Mouse (Mus musculus) spleen, adult 2 months (tissue): ENCODE measurements around the gene Copa. TPM values are rescaled to one million over a fixed set of nuclear protein-coding genes. Genes with fewer than 3 reads are reported as not detected.

ENCODE experiments used
- DNase-seq, 2 experiments: peaks; one replicate each; pipeline versions ENCODE4 v3.0.0 to v3.0.0-alpha.2; 2012 to 2021; ENCODE audit warnings: low spot score in 2 of 2, low read depth in 1 of 2
- H3K27ac ChIP-seq: fragments of 200-500 bp; 2 replicates; pipeline ENCODE4 v1.5.1; 2012; ENCODE audit warnings: low read length, inconsistent platforms; ENCODE audit not compliant: insufficient read depth
- H3K27me3 ChIP-seq: fragments of 200-500 bp; 2 replicates; pipeline ENCODE4 v1.6.1; 2012; ENCODE audit warnings: mild to moderate bottlenecking, moderate library complexity, low read length, inconsistent platforms; ENCODE audit not compliant: control insufficient read depth, insufficient read depth
- H3K36me3 ChIP-seq: fragments of 200-500 bp; 2 replicates; pipeline ENCODE4 v1.6.1; 2012; ENCODE audit warnings: mild to moderate bottlenecking, low read length, inconsistent platforms; ENCODE audit not compliant: control insufficient read depth, insufficient read depth
- H3K4me1 ChIP-seq: fragments of 200-500 bp; 2 replicates; pipeline ENCODE4 v1.6.1; 2011; ENCODE audit warnings: inconsistent platforms; ENCODE audit not compliant: control insufficient read depth, insufficient read depth, insufficient read length
- H3K4me3 ChIP-seq: fragments of 200-500 bp; 2 replicates; pipeline ENCODE4 v1.5.1; 2011; ENCODE audit warnings: mild to moderate bottlenecking, inconsistent platforms; ENCODE audit not compliant: insufficient read depth, insufficient read length; ENCODE audit errors: extremely low read depth
- CTCF ChIP-seq: fragments of 200-500 bp; IDR thresholded peaks from 2 replicates; pipeline ENCODE4 v1.5.1; 2011; ENCODE audit warnings: mild to moderate bottlenecking, inconsistent platforms; ENCODE audit not compliant: insufficient read depth, insufficient read length, insufficient replicate concordance; ENCODE audit errors: extremely low read depth
- POLR2A ChIP-seq: fragments of 200-500 bp; IDR thresholded peaks from 2 replicates; pipeline ENCODE4 v1.6.1; 2011; ENCODE audit warnings: low read depth, low read length, inconsistent platforms
- WGBS: fragments of 180-500 bp; shearing (Covaris S2); methylation state at CpG from one replicate; pipeline ENCODE4 v1.1.7; 2018; 5-methylcytosine and 5-hydroxymethylcytosine counted together
- polyA plus RNA-seq: library from polyadenylated mRNA; depleted of rRNA; stranded (reverse); fragments of >200 nt; gene quantifications from 2 replicates; pipeline ENCODE4 v1.2.3, GENCODE M21; 2012

Gene Copa
- polyA plus RNA-seq, 1 experiment: 31.7 TPM

DNA sequence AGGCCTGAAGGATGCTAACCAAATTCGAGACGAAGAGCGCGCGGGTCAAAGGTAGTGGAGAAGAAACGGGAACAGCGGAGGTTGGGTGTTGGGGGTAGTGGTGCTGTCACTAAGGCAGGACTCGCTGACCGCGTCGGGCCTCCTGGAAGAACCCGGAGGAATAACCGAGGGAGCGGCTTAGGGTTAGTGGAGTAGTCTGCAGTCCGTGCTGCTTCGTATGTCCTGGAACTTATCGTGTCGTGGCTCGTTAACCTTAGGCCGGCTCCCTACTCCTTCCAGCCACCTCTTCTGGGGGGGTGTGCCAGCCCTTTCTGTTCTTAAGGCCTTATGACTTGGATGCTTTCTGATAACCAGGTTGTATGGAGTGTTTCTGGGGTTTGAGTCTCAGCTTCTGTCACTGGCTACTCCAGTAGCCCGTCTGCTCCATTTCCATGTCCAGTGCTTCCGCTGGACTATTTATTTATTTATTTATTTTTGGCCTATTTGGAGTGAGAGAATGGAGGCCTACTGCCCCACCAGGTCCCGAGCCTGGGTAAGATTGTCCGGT is 643 bp downstream of the Copa start:
- 1% methylated on average over 24 of the region's 24 CpGs for WGBS
- Histone ChIP-seq H3K36me3 (peaks cover 6% of the 10 kb centered on the region), H3K27me3 (no peaks in the 10 kb centered on the region), H3K4me1 (peaks cover 10% of the 10 kb centered on the region), H3K27ac (peak overlapping the region; percentile 77), H3K4me3 (peak overlapping the region; percentile 97)
- TF ChIP-seq CTCF (no peak), POLR2A (no peak)
- DNase-seq: no peak

DNA sequence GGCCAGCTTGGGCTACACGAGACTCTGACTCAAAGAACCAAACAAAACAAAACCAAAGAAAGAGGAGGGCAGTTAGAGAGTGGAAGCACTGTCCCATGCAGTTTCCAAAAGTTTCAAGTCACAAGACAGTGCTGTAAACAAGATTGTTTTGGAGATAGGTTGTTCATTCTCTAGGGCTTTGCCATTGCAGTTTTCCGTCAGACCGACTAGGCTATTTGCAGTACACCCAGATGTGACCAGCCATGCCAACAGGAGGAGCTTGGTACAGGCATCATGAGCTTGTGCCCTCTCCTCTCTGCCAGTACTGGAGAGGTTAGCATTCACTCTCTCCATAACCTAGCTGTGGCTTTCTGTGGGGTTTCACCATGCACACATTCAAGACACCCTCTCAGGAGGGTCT is 11.2 kb downstream of the Copa start:
- no peaks in the 10 kb centered on the region for H3K4me1 ChIP-seq
- no peak overlapping the region for H3K27ac ChIP-seq
- peaks cover 39% of the 10 kb centered on the region for H3K36me3 ChIP-seq
- H3K4me3 ChIP-seq: no peak overlapping the region
- H3K27me3 ChIP-seq: no peaks in the 10 kb centered on the region
- no peak for DNase-seq
- no peak for TF ChIP-seq CTCF
- no peak for TF ChIP-seq POLR2A
- WGBS: 80% methylated on average over 3 of the region's 3 CpGs

DNA sequence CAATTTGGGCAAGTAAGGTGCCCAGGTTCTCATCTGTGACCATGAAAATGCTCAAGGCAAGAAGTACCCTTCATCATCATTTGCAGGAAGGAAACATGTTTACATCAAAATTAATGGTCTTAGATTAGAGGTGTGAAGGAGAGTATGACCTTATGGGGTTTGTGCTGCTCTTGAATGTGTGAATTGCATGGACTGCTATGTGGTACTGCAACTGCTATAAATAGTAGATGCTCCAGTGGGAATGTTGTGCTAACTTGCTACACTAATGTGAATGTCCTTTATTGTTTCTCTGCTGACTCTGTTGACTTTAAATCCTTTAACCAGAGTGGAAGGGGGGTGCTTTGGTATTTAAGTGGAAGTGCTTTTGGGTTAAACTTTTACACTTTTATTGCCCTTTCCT is 12.0 kb downstream of the Copa start:
- Histone ChIP-seq H3K27me3 (no peaks in the 10 kb centered on the region), H3K27ac (no peak overlapping the region), H3K4me3 (no peak overlapping the region), H3K36me3 (peaks cover 38% of the 10 kb centered on the region), H3K4me1 (no peaks in the 10 kb centered on the region)
- TF ChIP-seq POLR2A (no peak), CTCF (no peak)
- no peak for DNase-seq

DNA sequence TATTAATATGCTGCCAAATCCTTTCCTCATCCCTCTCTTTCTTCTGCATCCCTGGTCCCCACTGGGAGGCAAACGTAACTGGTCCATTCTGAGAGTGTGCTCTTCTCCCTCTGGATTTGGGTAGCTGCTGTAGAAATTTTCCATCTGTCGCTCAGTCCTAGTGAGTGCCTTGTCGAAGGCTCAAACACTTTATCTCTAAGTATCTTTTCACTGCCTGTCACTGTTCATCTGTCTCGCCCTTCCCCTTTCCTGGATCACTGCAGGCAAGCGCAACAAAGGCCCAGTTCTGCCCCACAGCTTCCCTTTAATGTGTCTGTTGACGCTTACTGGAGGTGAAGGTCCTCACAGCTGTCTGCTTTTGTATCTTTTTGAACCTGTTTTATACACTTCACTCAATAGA is 12.9 kb downstream of the Copa start:
- TF ChIP-seq POLR2A: no peak
- no peak for TF ChIP-seq CTCF
- DNase-seq: no peak
- Histone ChIP-seq H3K27ac (no peak overlapping the region), H3K4me1 (no peaks in the 10 kb centered on the region), H3K27me3 (no peaks in the 10 kb centered on the region), H3K4me3 (no peak overlapping the region), H3K36me3 (peaks cover 37% of the 10 kb centered on the region)
- WGBS: 70% methylated on average over 6 of the region's 6 CpGs

DNA sequence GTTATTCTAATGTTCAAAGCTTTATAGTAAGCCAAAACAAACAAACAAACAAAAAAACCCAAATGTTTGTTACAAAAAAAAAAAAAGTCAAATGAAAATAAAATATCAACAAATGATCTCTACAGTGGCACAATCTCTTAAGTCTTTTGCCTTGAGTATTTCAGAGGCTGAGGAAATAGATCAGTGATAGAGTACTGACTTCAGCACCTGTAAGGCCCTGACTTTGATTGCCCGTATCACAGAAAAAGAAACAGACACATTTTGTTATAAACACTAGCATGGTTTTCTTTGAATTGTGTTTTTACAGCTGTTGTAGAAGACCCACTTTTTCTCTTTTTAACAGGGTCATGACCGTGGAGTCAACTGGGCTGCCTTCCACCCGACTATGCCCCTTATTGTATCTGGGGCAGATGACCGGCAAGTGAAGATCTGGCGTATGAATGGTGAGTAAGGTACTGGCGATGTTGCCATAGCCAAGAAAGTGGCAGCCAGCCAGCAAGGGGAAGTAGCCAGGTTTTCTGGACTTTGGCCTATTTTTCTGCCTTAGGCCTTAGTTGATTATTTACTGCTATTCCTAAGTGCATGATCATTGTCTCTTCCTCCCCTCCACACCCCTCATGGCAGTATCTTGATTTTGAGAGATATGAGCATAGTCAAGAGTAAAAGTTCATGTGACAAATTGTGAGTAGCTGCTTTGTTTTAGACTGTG is 17.1 kb downstream of the Copa start:
- 91% methylated on average over 6 of the region's 6 CpGs for WGBS

DNA sequence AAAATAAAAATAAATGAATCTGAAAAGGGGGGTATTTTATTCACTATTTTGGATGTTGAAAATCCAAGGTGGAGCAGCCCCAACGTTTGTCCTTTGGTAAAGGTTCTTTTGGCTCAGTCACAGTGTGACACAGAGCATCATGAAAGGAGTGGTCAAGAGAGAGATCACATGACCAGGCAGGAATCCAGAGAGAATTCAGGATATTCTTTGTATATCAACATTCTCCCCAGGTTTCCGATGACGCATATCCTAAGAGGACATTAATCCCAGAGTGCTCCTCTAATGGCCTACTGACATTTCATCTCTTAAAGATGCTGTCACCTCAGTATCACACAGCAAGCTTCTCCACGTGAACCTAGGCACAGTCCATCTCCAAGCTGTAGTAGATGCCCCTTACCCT is 21.3 kb downstream of the Copa start:
- Histone ChIP-seq H3K36me3 (peaks cover 58% of the 10 kb centered on the region), H3K4me1 (no peaks in the 10 kb centered on the region), H3K27ac (no peak overlapping the region), H3K4me3 (no peak overlapping the region), H3K27me3 (no peaks in the 10 kb centered on the region)
- WGBS: 91% methylated on average over 4 of the region's 4 CpGs
- no peak for DNase-seq
- TF ChIP-seq POLR2A (no peak), CTCF (no peak)

More for the DNA sequence above, 17.1 kb downstream of the Copa start:
- no peak for DNase-seq
- Histone ChIP-seq H3K36me3 (peaks cover 42% of the 10 kb centered on the region), H3K27me3 (no peaks in the 10 kb centered on the region), H3K4me3 (no peak overlapping the region), H3K4me1 (no peaks in the 10 kb centered on the region), H3K27ac (no peak overlapping the region)
- TF ChIP-seq POLR2A (no peak), CTCF (no peak)

DNA sequence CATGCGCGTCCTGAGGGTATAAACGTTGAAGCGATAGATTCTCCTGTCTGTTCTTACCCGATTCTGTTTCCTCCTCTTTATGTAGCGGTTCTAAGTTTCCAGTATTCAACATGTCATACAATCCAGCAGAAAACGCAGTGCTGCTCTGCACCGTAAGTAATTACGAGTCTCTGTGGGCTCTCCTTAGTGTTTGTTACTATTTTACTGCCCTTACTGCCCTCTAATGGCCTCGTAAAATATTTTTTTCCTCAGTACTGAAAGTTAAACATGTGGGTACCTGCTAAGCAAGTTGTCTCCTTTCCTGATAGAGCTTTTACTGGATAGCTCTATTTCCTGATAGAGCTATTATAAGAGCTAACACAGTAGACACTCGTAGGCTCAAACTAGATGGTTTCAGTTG is 22.8 kb downstream of the Copa start:
- Histone ChIP-seq H3K27ac (no peak overlapping the region), H3K36me3 (peaks cover 66% of the 10 kb centered on the region), H3K27me3 (no peaks in the 10 kb centered on the region), H3K4me3 (no peak overlapping the region), H3K4me1 (no peaks in the 10 kb centered on the region)
- WGBS: 91% methylated on average over 11 of the region's 11 CpGs
- no peak for DNase-seq
- no peak for TF ChIP-seq CTCF
- TF ChIP-seq POLR2A: no peak
